Mouse (Mus musculus) kidney, postnatal 0 days (tissue): ENCODE results near the gene Dcdc2c. TPM values are rescaled to one million over a fixed set of nuclear protein-coding genes. Genes with fewer than 3 reads are reported as not detected.

ENCODE experiments used
- ATAC-seq: fragments of 200-750 bp; cut with Nextera tagmentation; replicated peaks from 2 replicates; pipeline ENCODE4 v1.8.0; 2017; ENCODE audit warnings: low read depth, moderate number of reproducible peaks, moderate TSS enrichment, moderate library complexity; ENCODE audit not compliant: low FRiP score
- DNase-seq: peaks from one replicate; pipeline ENCODE4 v3.0.0-alpha.2; 2016; ENCODE audit warnings: low spot score
- H3K27ac ChIP-seq: fragments of 300-500 bp; sonication (generic); 2 replicates; pipeline ENCODE4 v1.5.1; 2014; ENCODE audit warnings: mild to moderate bottlenecking
- H3K27me3 ChIP-seq: fragments of 300-500 bp; sonication (generic); 2 replicates; pipeline ENCODE4 v1.6.1; 2014; ENCODE audit warnings: low read length, mixed read lengths; ENCODE audit not compliant: insufficient read depth
- H3K36me3 ChIP-seq: fragments of 300-500 bp; sonication (generic); 2 replicates; pipeline ENCODE4 v1.6.1; 2014; ENCODE audit warnings: low read length, mixed read lengths; ENCODE audit not compliant: insufficient read depth
- H3K4me1 ChIP-seq: fragments of 300-500 bp; sonication (generic); replicated peaks from 2 replicates; pipeline ENCODE4 v1.6.1; 2014; ENCODE audit warnings: antibody characterized with exemption, low read length, mixed read lengths; ENCODE audit not compliant: insufficient read depth
- H3K4me2 ChIP-seq: fragments of 300-500 bp; sonication (generic); 2 replicates; pipeline ENCODE4 v1.6.1; 2014; ENCODE audit warnings: mild to moderate bottlenecking, low read length, moderate library complexity, mixed read lengths
- H3K4me3 ChIP-seq: fragments of 300-500 bp; sonication (generic); replicated peaks from 2 replicates; pipeline ENCODE4 v1.5.1; 2014; ENCODE audit warnings: low read depth, low read length
- H3K9ac ChIP-seq: fragments of 300-500 bp; sonication (generic); 2 replicates; pipeline ENCODE4 v1.6.1; 2014; ENCODE audit warnings: low read depth, low read length
- H3K9me3 ChIP-seq: fragments of 300-500 bp; sonication (generic); replicated peaks from 2 replicates; pipeline ENCODE4 v1.6.1; 2016; ENCODE audit warnings: low read length, inconsistent platforms, mixed read lengths
- CTCF ChIP-seq: IDR thresholded peaks from 2 replicates; pipeline ENCODE4 v1.5.1; 2016; ENCODE audit warnings: antibody characterized with exemption, low read depth, mild to moderate bottlenecking, moderate library complexity
- WGBS: fragments of 180-500 bp; shearing (Covaris S2); extraction: QIAGEN DNeasy Blood & Tissue Kit; methylation state at CpG from one replicate; pipeline ENCODE4 v1.1.7; 2014; 5-methylcytosine and 5-hydroxymethylcytosine counted together
- polyA plus RNA-seq: library from polyadenylated mRNA; unstranded; fragments of >200 nt; fragmentation: Nextera tagmentation; extraction: Ambion mirVana; gene quantifications from 2 replicates; pipeline ENCODE4 v1.2.1, GENCODE M21; 2015

The Dcdc2c gene
- polyA plus RNA-seq = not detected in 2 replicates

DNA sequence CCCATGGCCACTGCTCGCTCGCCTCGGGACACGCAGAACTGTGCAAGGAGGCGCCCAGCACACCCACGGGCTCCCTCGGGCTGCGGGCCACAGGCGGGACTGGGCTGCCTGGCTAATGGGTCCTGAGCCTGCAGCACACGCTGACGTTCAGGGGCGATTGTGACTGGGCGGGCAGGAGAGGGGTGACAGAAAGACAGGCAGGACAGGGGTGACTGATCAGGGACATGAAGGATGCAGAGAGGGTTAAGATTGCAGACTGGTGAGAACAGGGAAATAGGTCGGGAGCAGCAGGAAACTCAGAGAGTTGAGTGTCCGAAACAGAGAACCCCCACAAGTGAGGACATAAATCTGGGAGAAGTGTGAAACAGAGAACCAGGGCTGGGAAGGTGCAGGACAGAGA lies at the start of gene Dcdc2c:
TSS of gene Dcdc2c (minus strand) at position 101 of the 400 bp plus-strand sequence.
- DNase-seq (no peak), ATAC-seq (0 out of 2 replicates have a peak, but pooled peaks have one; percentile 25)
- Histone ChIP-seq H3K4me2 (peak within 1 kb of the TSS; percentile 16; the same call in 1 of the 2 replicates), H3K4me3 (no peak within 1 kb of the TSS), H3K4me1 (no peaks in the 10 kb centered on the region), H3K36me3 (no peaks in the 10 kb centered on the region), H3K27ac (no peak within 1 kb of the TSS), H3K27me3 (no peaks in the 10 kb centered on the region), H3K9ac (no peak within 1 kb of the TSS), H3K9me3 (no peaks in the 10 kb centered on the region)
- TF ChIP-seq CTCF = no peak
- WGBS = 62% methylated on average over 15 of the region's 15 CpGs

DNA sequence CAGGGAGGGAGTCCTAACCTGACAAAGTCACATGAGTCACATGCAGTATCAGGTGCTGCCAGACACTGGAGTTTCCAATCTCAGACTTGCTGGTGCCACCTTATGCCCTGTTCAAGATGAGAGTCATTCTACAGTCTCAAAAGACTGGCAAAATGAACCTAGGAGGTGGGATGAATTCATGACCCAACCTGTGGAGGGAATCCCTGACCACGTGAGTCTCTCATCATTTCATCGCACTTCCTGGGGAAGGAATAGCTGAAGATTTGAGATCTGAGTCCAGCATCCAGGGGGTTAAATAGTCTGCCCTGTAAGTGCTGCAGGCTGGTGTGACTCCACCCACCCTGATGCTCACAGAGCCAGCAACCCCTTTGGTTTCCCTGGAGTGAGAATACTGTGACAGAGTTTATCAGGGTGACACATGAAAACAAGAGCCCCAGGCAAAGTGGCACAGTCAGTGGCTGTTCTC lies 46.4 kb upstream of the Dcdc2c start:
- Histone ChIP-seq H3K36me3 (no peaks in the 10 kb centered on the region), H3K9ac (no peak overlapping the region), H3K9me3 (no peaks in the 10 kb centered on the region), H3K4me2 (no peak overlapping the region), H3K27me3 (no peaks in the 10 kb centered on the region), H3K4me1 (no peaks in the 10 kb centered on the region), H3K27ac (no peak overlapping the region), H3K4me3 (no peak overlapping the region)
- no peak for DNase-seq
- TF ChIP-seq CTCF = no peak
- 47% methylated on average over 2 of the region's 2 CpGs for WGBS
- no peak for ATAC-seq

DNA sequence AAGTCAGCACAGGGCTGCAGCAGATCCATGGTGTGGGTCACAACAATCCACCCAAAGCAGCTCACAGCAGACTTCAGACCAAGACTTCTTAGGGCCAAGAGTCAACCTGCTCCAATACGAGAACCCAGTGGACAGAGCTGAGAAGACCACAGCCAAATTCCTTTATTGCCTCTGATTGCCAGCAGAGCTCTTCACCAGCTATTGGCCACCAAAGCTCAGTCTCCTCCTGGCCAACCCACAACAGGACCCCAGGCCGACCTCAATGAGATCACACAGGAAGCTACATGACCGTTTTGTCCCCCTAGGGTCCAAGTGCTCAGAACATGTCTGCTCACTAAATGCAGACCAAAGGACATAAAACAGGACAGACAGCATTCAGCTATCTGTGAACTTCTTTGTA lies 45.9 kb upstream of the Dcdc2c start:
- no peak for TF ChIP-seq CTCF
- no peaks in the 10 kb centered on the region for H3K36me3 ChIP-seq
- WGBS = 32% methylated on average over 3 of the region's 3 CpGs
- no peak overlapping the region for H3K9ac ChIP-seq
- H3K27me3 ChIP-seq = no peaks in the 10 kb centered on the region
- no peak for DNase-seq
- no peaks in the 10 kb centered on the region for H3K9me3 ChIP-seq
- H3K4me1 ChIP-seq = no peaks in the 10 kb centered on the region
- no peak for ATAC-seq
- no peak overlapping the region for H3K4me2 ChIP-seq
- no peak overlapping the region for H3K4me3 ChIP-seq
- H3K27ac ChIP-seq = no peak overlapping the region

DNA sequence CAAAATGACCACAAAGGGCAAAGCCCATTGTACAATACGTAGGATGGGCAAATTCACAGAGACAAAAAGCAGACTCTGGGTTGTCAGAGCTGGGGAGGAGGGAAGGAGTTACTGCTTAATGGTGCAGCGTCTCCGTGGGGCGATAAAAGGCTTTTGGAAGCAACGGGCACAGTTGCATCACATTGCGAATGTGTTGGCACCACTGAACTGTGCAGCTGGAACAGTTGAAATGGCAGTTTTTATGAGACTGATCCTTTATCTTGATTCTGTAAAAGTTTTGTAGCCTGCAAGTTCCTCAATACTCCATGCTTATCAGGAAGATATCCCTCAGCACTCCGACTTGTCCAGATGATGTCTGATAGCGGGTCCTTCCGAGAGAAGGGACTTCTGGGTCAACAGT lies 45.5 kb upstream of the Dcdc2c start:
- no peak overlapping the region for H3K27ac ChIP-seq
- H3K27me3 ChIP-seq = no peaks in the 10 kb centered on the region
- ATAC-seq = no peak
- H3K4me3 ChIP-seq = no peak overlapping the region
- no peaks in the 10 kb centered on the region for H3K4me1 ChIP-seq
- H3K4me2 ChIP-seq = no peak overlapping the region
- TF ChIP-seq CTCF = no peak
- H3K36me3 ChIP-seq = no peaks in the 10 kb centered on the region
- DNase-seq = no peak
- no peaks in the 10 kb centered on the region for H3K9me3 ChIP-seq
- no peak overlapping the region for H3K9ac ChIP-seq
- WGBS = 60% methylated on average over 9 of the region's 9 CpGs

DNA sequence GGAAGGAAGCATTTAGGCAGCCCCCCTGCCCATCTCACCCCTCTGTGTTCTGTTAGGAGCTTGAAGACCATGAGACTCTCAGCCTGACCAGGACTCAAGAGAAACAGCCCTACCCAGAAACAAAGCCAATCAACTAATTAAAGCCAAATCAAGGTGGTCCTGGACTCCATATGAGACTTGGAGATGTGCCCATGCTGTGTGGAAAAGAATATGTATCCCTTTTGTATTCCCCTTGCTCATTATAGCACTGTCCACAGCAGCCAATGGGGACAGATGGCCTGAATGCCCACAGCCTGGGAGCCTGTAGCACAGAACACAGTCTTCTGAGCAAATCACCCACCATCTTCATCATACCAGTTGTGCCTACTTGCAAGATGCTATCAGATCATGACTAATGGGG lies 44.7 kb upstream of the Dcdc2c start:
- Histone ChIP-seq H3K4me2 (no peak overlapping the region), H3K27ac (no peak overlapping the region), H3K9me3 (no peaks in the 10 kb centered on the region), H3K4me3 (no peak overlapping the region), H3K36me3 (no peaks in the 10 kb centered on the region), H3K9ac (no peak overlapping the region), H3K27me3 (no peaks in the 10 kb centered on the region), H3K4me1 (no peaks in the 10 kb centered on the region)
- DNase-seq (no peak), ATAC-seq (no peak)
- TF ChIP-seq CTCF = no peak

DNA sequence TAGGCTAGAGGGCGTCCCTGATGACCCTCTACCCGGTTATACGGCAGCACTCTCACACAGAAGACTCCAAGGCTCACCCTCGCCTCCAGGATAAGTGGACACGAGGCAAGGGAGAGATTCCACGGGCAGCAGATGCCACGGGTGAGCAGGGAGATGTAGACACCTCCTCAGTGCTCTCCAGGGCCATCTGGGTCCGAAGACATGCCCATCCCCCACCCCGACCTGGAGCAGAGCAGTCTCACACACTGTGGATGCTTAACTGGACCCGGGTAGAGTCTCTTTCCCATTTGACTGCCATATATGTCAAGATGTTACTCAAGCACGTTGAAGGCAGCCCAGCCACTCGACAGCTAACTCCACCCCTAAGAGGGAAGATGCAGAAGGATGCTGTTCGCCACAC lies 38.2 kb upstream of the Dcdc2c start:
- DNase-seq = no peak
- 42% methylated on average over 13 of the region's 13 CpGs for WGBS
- Histone ChIP-seq H3K9me3 (no peaks in the 10 kb centered on the region), H3K4me3 (no peak overlapping the region), H3K4me1 (peaks cover 7% of the 10 kb centered on the region; the same call in 1 of the 2 replicates), H3K9ac (no peak overlapping the region), H3K36me3 (no peaks in the 10 kb centered on the region), H3K4me2 (no peak overlapping the region), H3K27me3 (no peaks in the 10 kb centered on the region), H3K27ac (no peak overlapping the region)
- TF ChIP-seq CTCF = no peak
- ATAC-seq = no peak
